11 mouse cellular contexts compared by ENCODE assay signal in genomic region chr9:69712714-69713525, GRCm38 (mm10). TPM values are rescaled to one million over a fixed set of nuclear protein-coding genes. Genes with fewer than 3 reads are reported as not detected.
A peak's percentile ranks its signal among the peaks of the same experiment; 100 is the strongest.
DNase-seq lines count a peak whose midpoint lies in the region; ATAC-seq and TF ChIP-seq lines count a peak whose summit lies in the region.
"Had no signal": no experiment of that assay in that cellular context is flagged by ENCODE, and none has a peak within 500 bp of the region (broad histone marks: within the 10 kb centered on the region; RNA-seq: fewer than 3 reads in every experiment).

No protein-coding gene starts in this region.

- ATAC-seq in liver, postnatal 0 days, result 0 out of 2 replicates have a peak, but pooled peaks have one; percentile 13
- ATAC-seq in embryonic facial prominence, embryonic 11.5 days (replicated peaks; ENCODE audit: insufficient number of reproducible peaks, low FRiP score, low TSS enrichment, low read depth), result no peak
- peak; percentile 81 for ATAC-seq in lung, embryonic 15.5 days (ENCODE audit: borderline replicate concordance, extremely low read depth, low FRiP score, low TSS enrichment)
- ATAC-seq in stomach, embryonic 15.5 days (ENCODE audit: insufficient read depth, low FRiP score, low read depth), result no peak

- 0 out of 2 replicates have a peak, but pooled peaks have one; percentile 21 for TF ChIP-seq EP300 in liver, postnatal 0 days (IDR thresholded peaks at IDR 0.05; ENCODE audit: low read depth)

- no peak overlapping the region for H3K4me2 ChIP-seq in liver, postnatal 0 days (ENCODE audit: low read depth, low read length)
- no peak overlapping the region for H3K4me2 ChIP-seq in embryonic facial prominence, embryonic 11.5 days (ENCODE audit: low read depth, low read length)
- peak overlapping the region; percentile 20; the same call in 1 of the 2 replicates for H3K4me2 ChIP-seq in lung, embryonic 15.5 days
- H3K4me2 ChIP-seq in stomach, embryonic 15.5 days, result 0 out of 2 replicates have a peak overlapping the region, but pooled peaks have one; percentile 2

- H3K4me1 ChIP-seq in liver, postnatal 0 days (ENCODE audit: insufficient read depth), result peaks cover 8% of the 10 kb centered on the region
- no peaks in the 10 kb centered on the region for H3K4me1 ChIP-seq in embryonic facial prominence, embryonic 11.5 days (ENCODE audit: control insufficient read depth, insufficient read depth, low read length)
- peaks cover 37% of the 10 kb centered on the region for H3K4me1 ChIP-seq in lung, embryonic 15.5 days
- peaks cover 11% of the 10 kb centered on the region for H3K4me1 ChIP-seq in stomach, embryonic 15.5 days

- no peak overlapping the region for H3K9ac ChIP-seq in liver, postnatal 0 days (replicated peaks)
- no peak overlapping the region for H3K9ac ChIP-seq in embryonic facial prominence, embryonic 11.5 days (replicated peaks; ENCODE audit: low read length)
- no peak overlapping the region for H3K9ac ChIP-seq in lung, embryonic 15.5 days
- no peak overlapping the region for H3K9ac ChIP-seq in stomach, embryonic 15.5 days

- no peaks in the 10 kb centered on the region for H3K9me3 ChIP-seq in liver, postnatal 0 days (ENCODE audit: low read length)
- no peaks in the 10 kb centered on the region for H3K9me3 ChIP-seq in embryonic facial prominence, embryonic 11.5 days (replicated peaks; ENCODE audit: control insufficient read depth, low read length)
- H3K9me3 ChIP-seq in lung, embryonic 15.5 days, result no peaks in the 10 kb centered on the region
- no peaks in the 10 kb centered on the region for H3K9me3 ChIP-seq in stomach, embryonic 15.5 days
- H3K9me3 ChIP-seq: limb, embryonic 10.5 days had no signal

- TF ChIP-seq CTCF in liver, postnatal 0 days (IDR thresholded peaks at IDR 0.05; ENCODE audit: low read depth), result no peak

- peak; percentile 42 for DNase-seq in liver, postnatal 0 days
- no peak for DNase-seq in liver
- peak; percentile 57 for DNase-seq in embryonic facial prominence, embryonic 11.5 days (ENCODE audit: low spot score)
- DNase-seq in retina, postnatal 1 day, result no peak
- DNase-seq in adrenal gland, adult (ENCODE audit: inconsistent age in 2 of 2, low spot score in 1 of 2), result no peak

- H3K36me3 ChIP-seq in liver, postnatal 0 days (replicated peaks; ENCODE audit: insufficient read depth, low read length), result no peaks in the 10 kb centered on the region
- H3K36me3 ChIP-seq in embryonic facial prominence, embryonic 11.5 days (replicated peaks; ENCODE audit: control insufficient read depth, insufficient read depth, low read depth, low read length), result no peaks in the 10 kb centered on the region
- no peaks in the 10 kb centered on the region for H3K36me3 ChIP-seq in lung, embryonic 15.5 days
- H3K36me3 ChIP-seq in stomach, embryonic 15.5 days, result no peaks in the 10 kb centered on the region
- H3K36me3 ChIP-seq: limb, embryonic 10.5 days had no signal

- no peak overlapping the region for H3K4me3 ChIP-seq in liver, postnatal 0 days (ENCODE audit: low read depth, low read length)
- H3K4me3 ChIP-seq in embryonic facial prominence, embryonic 11.5 days (ENCODE audit: low read depth, low read length), result no peak overlapping the region
- no peak overlapping the region for H3K4me3 ChIP-seq in lung, embryonic 15.5 days
- H3K4me3 ChIP-seq in stomach, embryonic 15.5 days (replicated peaks), result no peak overlapping the region
- H3K4me3 ChIP-seq: limb, embryonic 10.5 days had no signal

- 0 out of 2 replicates have a peak overlapping the region, but pooled peaks have one; percentile 55 for H3K27ac ChIP-seq in liver, postnatal 0 days (ENCODE audit: low read depth)
- no peak overlapping the region for H3K27ac ChIP-seq in embryonic facial prominence, embryonic 11.5 days (replicated peaks; ENCODE audit: low read depth, low read length)
- peak overlapping the region; percentile 88 for H3K27ac ChIP-seq in lung, embryonic 15.5 days
- peak overlapping the region; percentile 35; the same call in 1 of the 2 replicates for H3K27ac ChIP-seq in stomach, embryonic 15.5 days
- H3K27ac ChIP-seq: limb, embryonic 10.5 days had no signal

- WGBS in liver, postnatal 0 days (ENCODE audit: insufficient replicate concordance), result 40% methylated on average over 12 of the region's 12 CpGs
- 23% methylated on average over 12 of the region's 12 CpGs for WGBS in embryonic facial prominence, embryonic 11.5 days
- 26% methylated on average over 12 of the region's 12 CpGs for WGBS in lung, embryonic 15.5 days
- 25% methylated on average over 12 of the region's 12 CpGs for WGBS in stomach, embryonic 15.5 days

- no peaks in the 10 kb centered on the region for H3K27me3 ChIP-seq in liver, postnatal 0 days (ENCODE audit: insufficient read depth, low read length)
- no peaks in the 10 kb centered on the region for H3K27me3 ChIP-seq in embryonic facial prominence, embryonic 11.5 days (ENCODE audit: control insufficient read depth, insufficient read depth, low read length)
- no peaks in the 10 kb centered on the region for H3K27me3 ChIP-seq in lung, embryonic 15.5 days
- H3K27me3 ChIP-seq in stomach, embryonic 15.5 days (replicated peaks), result no peaks in the 10 kb centered on the region

RNA-seq across cellular contexts. Expression of gene Foxb1, which starts 47.8 kb away (rescaled TPM):
- polyA plus RNA-seq in liver, postnatal 0 days (2015; fragmentation: Nextera tagmentation; extraction: Ambion mirVana), result not detected in 2 replicates
- polyA plus RNA-seq in embryonic facial prominence, embryonic 11.5 days (2014; fragmentation: Nextera tagmentation; extraction: Ambion mirVana), result 0.31 and 0.33 TPM in 2 replicates
- polyA plus RNA-seq in lung, embryonic 15.5 days (2015; fragmentation: Nextera tagmentation; extraction: Ambion mirVana), result not detected in 2 replicates
- polyA plus RNA-seq in stomach, embryonic 15.5 days (2015; fragmentation: Nextera tagmentation; extraction: Ambion mirVana), result 0.05 TPM in 1 of 2 replicates, not detected in the other
- polyA plus RNA-seq: cortical plate, adult 2 months; gonadal fat pad, adult 2 months; intestine, embryonic 14.5 days had no signal

Comparison
In these comparisons a context has a peak if more than half of its experiments do, and no peak if none do; other contexts are left out.
1. DNase-seq: peak in liver, postnatal 0 days (single experiment) and embryonic facial prominence, embryonic 11.5 days (single experiment); none in liver (single experiment), retina, postnatal 1 day (single experiment) and adrenal gland, adult (0 of 2).
2. ATAC-seq: peak in liver, postnatal 0 days (single experiment) and lung, embryonic 15.5 days (single experiment); none in embryonic facial prominence, embryonic 11.5 days (single experiment) and stomach, embryonic 15.5 days (single experiment).
3. H3K4me2 ChIP-seq: peak in lung, embryonic 15.5 days (single experiment) and stomach, embryonic 15.5 days (single experiment); none in liver, postnatal 0 days (single experiment) and embryonic facial prominence, embryonic 11.5 days (single experiment).